18 mouse cellular contexts compared by ENCODE assay signal in genomic region chr1:118875227-118875626, GRCm38 (mm10).
"Had no signal": no experiment of that assay in that cellular context is flagged by ENCODE, and none has a peak within 500 bp of the region (broad histone marks: within the 10 kb centered on the region; RNA-seq: fewer than 3 reads in every experiment).

No protein-coding gene starts in this region.

- H3K4me1 ChIP-seq: liver, embryonic 13.5 days had no signal

- H3K9me3 ChIP-seq: kidney, embryonic 15.5 days; liver, embryonic 13.5 days had no signal

- H3K9ac ChIP-seq: kidney, embryonic 15.5 days; liver, embryonic 13.5 days had no signal

- H3K4me2 ChIP-seq: kidney, embryonic 15.5 days; liver, embryonic 13.5 days; midbrain, embryonic 11.5 days had no signal

- H3K4me3 ChIP-seq: kidney, embryonic 15.5 days; left cerebral cortex, adult 2 months; liver, embryonic 13.5 days had no signal

- H3K36me3 ChIP-seq: kidney, embryonic 15.5 days; liver, embryonic 13.5 days had no signal

- DNase-seq: kidney, postnatal 10 days; kidney, postnatal 36 days; layer of hippocampus, postnatal 36 days; liver, embryonic 13.5 days; lung, adult 2 months; lung, postnatal 14 days; lung, postnatal 4 days; midbrain, embryonic 14.5 days; right cerebral cortex, adult 18-20 months; right cerebral cortex, postnatal 14 days; right cerebral cortex, postnatal 4 days; thymus, adult 2 months; thymus, postnatal 14 days; thymus, postnatal 4 days had no signal

- H3K27me3 ChIP-seq: liver, embryonic 13.5 days had no signal

- H3K27ac ChIP-seq: kidney, embryonic 15.5 days; left cerebral cortex, adult 2 months; liver, embryonic 13.5 days; stomach, postnatal 0 days had no signal
